Mouse (Mus musculus) heart, postnatal 0 days (tissue): ENCODE data around the gene Glp2r. TPM values are rescaled to one million over a fixed set of nuclear protein-coding genes. Genes with fewer than 3 reads are reported as not detected.

Experiments used
- ATAC-seq: fragments of 200-750 bp; cut with Nextera tagmentation; 2 replicates; pipeline ENCODE4 v1.8.0; 2017; ENCODE audit warnings: low read depth, moderate number of reproducible peaks, moderate library complexity; ENCODE audit not compliant: insufficient read depth
- DNase-seq: peaks from one replicate; pipeline ENCODE4 v3.0.0-alpha.2; 2016; ENCODE audit warnings: low spot score
- H3K27ac ChIP-seq: fragments of 300-500 bp; sonication (generic); 2 replicates; pipeline ENCODE4 v1.5.1; 2014; ENCODE audit warnings: low read depth, mild to moderate bottlenecking
- H3K27me3 ChIP-seq: fragments of 300-500 bp; sonication (generic); 2 replicates; pipeline ENCODE4 v1.6.1; 2014; ENCODE audit warnings: low read length, mixed read lengths; ENCODE audit not compliant: control insufficient read depth, insufficient read depth
- H3K36me3 ChIP-seq: fragments of 300-500 bp; sonication (generic); replicated peaks from 2 replicates; pipeline ENCODE4 v1.6.1; 2014; ENCODE audit warnings: low read length, mixed read lengths; ENCODE audit not compliant: control insufficient read depth, insufficient read depth
- H3K4me1 ChIP-seq: fragments of 300-500 bp; sonication (generic); 2 replicates; pipeline ENCODE4 v1.6.1; 2014; ENCODE audit warnings: antibody characterized with exemption; ENCODE audit not compliant: control insufficient read depth, insufficient read depth
- H3K4me2 ChIP-seq: fragments of 300-500 bp; sonication (generic); 2 replicates; pipeline ENCODE4 v1.6.1; 2014; ENCODE audit warnings: low read depth, mild to moderate bottlenecking, low read length, moderate library complexity
- H3K4me3 ChIP-seq: fragments of 300-500 bp; sonication (generic); 2 replicates; pipeline ENCODE4 v1.5.1; 2014; ENCODE audit warnings: low read depth, low read length
- H3K9ac ChIP-seq: fragments of 300-500 bp; sonication (generic); replicated peaks from 2 replicates; pipeline ENCODE4 v1.6.1; 2014; ENCODE audit warnings: low read depth, low read length, mixed read lengths
- H3K9me3 ChIP-seq: fragments of 300-500 bp; sonication (generic); replicated peaks from 2 replicates; pipeline ENCODE4 v1.6.1; 2016; ENCODE audit warnings: low read length; ENCODE audit not compliant: control insufficient read depth
- CTCF ChIP-seq: IDR thresholded peaks from 2 replicates; pipeline ENCODE4 v1.5.1; 2016; ENCODE audit warnings: antibody characterized with exemption, control low read depth, low read depth
- EP300 ChIP-seq: IDR thresholded peaks from 2 replicates; pipeline ENCODE4 v1.6.1; 2016; ENCODE audit warnings: antibody characterized with exemption, low read depth
- WGBS: fragments of 180-500 bp; shearing (Covaris S2); extraction: QIAGEN DNeasy Blood & Tissue Kit; methylation state at CpG from one replicate; pipeline ENCODE4 v1.1.7; 2014; 5-methylcytosine and 5-hydroxymethylcytosine counted together
- polyA plus RNA-seq: library from polyadenylated mRNA; unstranded; fragments of >200 nt; fragmentation: Nextera tagmentation; extraction: Ambion mirVana; gene quantifications from 2 replicates; pipeline ENCODE4 v1.2.1, GENCODE M21; 2015
- total RNA-seq: library from RNA; depleted of rRNA; stranded (reverse); fragments of >200 nt; gene quantifications from 2 replicates; pipeline ENCODE4 v1.2.3, GENCODE M21; 2014; ENCODE audit warnings: low replicate concordance

Gene Glp2r
- total and polyA plus RNA-seq, 2 experiments from 2014 or later = not detected

- ATAC-seq (no peak), DNase-seq (no peak)
- Histone ChIP-seq H3K4me2 (no peak overlapping the region), H3K4me1 (peaks cover 42% of the 10 kb centered on the region), H3K27ac (no peak overlapping the region), H3K9ac (no peak overlapping the region), H3K4me3 (no peak overlapping the region), H3K9me3 (no peaks in the 10 kb centered on the region), H3K36me3 (no peaks in the 10 kb centered on the region; the same call in none of the 2 replicates), H3K27me3 (no peaks in the 10 kb centered on the region)
- TF ChIP-seq CTCF (no peak), EP300 (no peak)
- WGBS = 73% methylated on average over 5 of the region's 5 CpGs
Observed at GRCm38 (mm10) chr11:67666129-67666528, 104.8 kb downstream of the Glp2r start.

DNA sequence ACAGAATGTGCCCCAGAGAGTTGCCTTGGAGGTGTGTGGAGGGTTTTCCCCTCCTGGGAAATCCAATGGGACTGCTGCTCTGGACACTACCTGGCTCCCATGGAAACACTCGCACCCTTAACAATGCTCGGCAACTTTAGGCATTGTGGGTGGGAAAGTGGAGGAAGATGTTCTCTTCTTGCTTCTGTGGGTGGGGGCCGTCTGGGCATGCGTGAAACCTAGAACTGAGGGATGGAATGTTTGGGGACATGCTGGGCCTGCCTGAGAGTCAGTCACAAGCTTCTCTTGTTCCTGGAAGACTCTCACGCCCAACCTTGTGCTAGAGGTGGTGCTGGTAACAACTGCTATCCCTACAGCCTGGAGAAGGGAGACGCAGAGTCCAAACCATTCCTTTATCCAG is 106.0 kb downstream of the Glp2r start:
- H3K9ac ChIP-seq = no peak overlapping the region
- H3K4me2 ChIP-seq = no peak overlapping the region
- no peaks in the 10 kb centered on the region for H3K9me3 ChIP-seq
- 80% methylated on average over 6 of the region's 6 CpGs for WGBS
- H3K36me3 ChIP-seq = no peaks in the 10 kb centered on the region; the same call in none of the 2 replicates
- no peak for DNase-seq
- ATAC-seq = no peak
- no peaks in the 10 kb centered on the region for H3K27me3 ChIP-seq
- no peak for TF ChIP-seq CTCF
- no peak for TF ChIP-seq EP300
- peaks cover 37% of the 10 kb centered on the region for H3K4me1 ChIP-seq
- no peak overlapping the region for H3K4me3 ChIP-seq
- H3K27ac ChIP-seq = no peak overlapping the region

DNA sequence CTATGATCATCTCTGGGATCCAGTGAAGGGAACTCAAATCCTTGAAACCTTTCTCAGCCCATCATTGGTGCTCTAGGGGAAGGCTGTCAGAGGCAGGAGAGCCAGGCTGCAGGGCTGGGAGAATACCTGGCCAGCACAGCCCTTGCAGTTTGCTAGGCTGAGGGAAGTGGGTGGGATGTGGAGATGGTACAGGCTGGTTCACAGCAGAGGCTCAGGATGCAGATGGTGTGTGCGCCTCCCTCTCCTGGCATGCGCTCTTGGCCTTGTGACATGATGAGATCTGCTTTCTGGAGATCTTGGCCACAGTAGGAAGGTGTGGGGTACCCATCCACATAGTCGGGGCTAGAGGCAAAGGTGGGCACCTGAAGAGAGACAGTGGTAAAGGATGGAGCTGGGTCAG is 106.7 kb downstream of the Glp2r start:
- no peak overlapping the region for H3K9ac ChIP-seq
- no peak overlapping the region for H3K4me2 ChIP-seq
- ATAC-seq (no peak), DNase-seq (no peak)
- H3K36me3 ChIP-seq = no peaks in the 10 kb centered on the region; the same call in none of the 2 replicates
- no peak overlapping the region for H3K27ac ChIP-seq
- 94% methylated on average over 3 of the region's 3 CpGs for WGBS
- TF ChIP-seq CTCF = no peak
- TF ChIP-seq EP300 = no peak
- no peaks in the 10 kb centered on the region for H3K9me3 ChIP-seq
- H3K4me1 ChIP-seq = peaks cover 34% of the 10 kb centered on the region
- H3K27me3 ChIP-seq = no peaks in the 10 kb centered on the region
- H3K4me3 ChIP-seq = no peak overlapping the region

DNA sequence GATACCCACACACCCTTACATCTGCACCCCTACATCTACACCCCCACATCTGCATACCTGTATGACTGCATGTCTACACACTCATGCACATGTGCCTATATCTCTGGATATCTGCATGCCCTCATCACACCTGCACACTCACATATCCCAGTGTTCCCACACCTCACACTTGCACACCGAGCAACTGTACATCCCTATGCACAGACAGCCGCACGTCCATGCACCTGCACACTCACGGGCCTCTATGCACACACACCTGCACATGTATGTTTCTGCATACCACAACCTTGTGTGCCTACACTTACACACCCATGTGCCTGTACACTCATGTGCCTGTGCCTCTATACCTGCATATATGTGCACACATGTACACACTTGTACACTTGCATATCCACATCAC is 107.5 kb downstream of the Glp2r start:
- H3K9ac ChIP-seq = no peak overlapping the region
- H3K4me2 ChIP-seq = no peak overlapping the region
- H3K27me3 ChIP-seq = no peaks in the 10 kb centered on the region
- ATAC-seq = no peak
- no peak for TF ChIP-seq CTCF
- no peak for TF ChIP-seq EP300
- DNase-seq = no peak
- no peak overlapping the region for H3K4me3 ChIP-seq
- peaks cover 28% of the 10 kb centered on the region for H3K4me1 ChIP-seq
- no peaks in the 10 kb centered on the region; the same call in none of the 2 replicates for H3K36me3 ChIP-seq
- H3K27ac ChIP-seq = no peak overlapping the region
- H3K9me3 ChIP-seq = no peaks in the 10 kb centered on the region
- WGBS = 91% methylated on average over 4 of the region's 4 CpGs

DNA sequence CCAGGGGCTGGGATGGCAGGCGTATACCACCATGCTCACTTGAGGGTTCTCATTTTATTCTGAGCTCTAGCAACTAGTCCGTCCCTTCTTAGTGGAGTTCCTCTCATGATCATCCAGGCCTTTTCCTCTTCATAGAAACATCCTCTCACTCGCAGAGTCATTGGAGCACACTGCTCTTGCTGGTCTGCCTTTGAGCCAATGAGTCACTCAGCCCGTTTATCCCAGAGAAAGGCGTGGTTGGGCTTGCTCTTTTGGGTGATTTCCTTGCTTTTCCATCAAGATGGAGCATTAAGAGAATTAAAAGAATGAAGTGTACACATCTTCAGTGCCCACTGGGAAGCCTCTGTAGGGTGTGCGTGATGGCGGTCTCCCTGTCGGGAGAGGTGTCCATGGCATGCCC is 109.5 kb downstream of the Glp2r start:
- ATAC-seq = no peak
- whole genome bisulfite sequencing = 89% methylated on average over 8 of the region's 8 CpGs
- H3K9me3 ChIP-seq = no peaks in the 10 kb centered on the region
- no peak overlapping the region for H3K4me3 ChIP-seq
- TF ChIP-seq EP300 (no peak), CTCF (no peak)
- no peaks in the 10 kb centered on the region for H3K27me3 ChIP-seq
- H3K9ac ChIP-seq = no peak overlapping the region
- no peak overlapping the region for H3K27ac ChIP-seq
- no peaks in the 10 kb centered on the region; the same call in none of the 2 replicates for H3K36me3 ChIP-seq
- H3K4me1 ChIP-seq = 0 out of 2 replicates have a peak, but pooled peaks cover 13% of the 10 kb centered on the region
- no peak overlapping the region for H3K4me2 ChIP-seq
- DNase-seq = no peak
